Mouse (Mus musculus): Measurements from ENCODE around the gene Slfn8. TPM values are rescaled to one million over a fixed set of nuclear protein-coding genes. Genes with fewer than 3 reads are reported as not detected.
"Not testable (repeated sequence)": the region's sequence is repeated elsewhere in the genome, so short reads cannot be mapped to it uniquely, and the experiment has no call there.

Slfn8 gene
- polyA plus RNA-seq, 1 experiment from 2014 or later, result 0.39 TPM

DNA sequence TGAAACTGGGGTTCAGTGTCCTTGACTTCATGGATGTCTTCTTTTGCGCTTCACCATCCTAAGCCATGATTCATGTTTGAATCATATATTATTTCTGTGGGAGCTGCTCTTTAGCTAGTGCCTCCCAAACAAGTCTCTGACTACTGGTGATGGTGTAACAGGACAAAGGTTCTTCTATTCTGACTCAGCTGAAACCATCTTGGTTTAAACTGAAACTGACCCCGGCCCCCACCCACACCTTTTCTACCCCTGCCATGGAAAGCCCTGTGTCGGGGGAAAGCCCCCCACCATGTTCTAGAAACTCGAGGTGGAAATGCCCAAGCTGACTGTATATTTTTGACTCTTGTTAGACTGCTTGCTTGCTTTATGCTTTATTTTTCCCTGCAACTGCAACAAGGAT, 23.3 kb upstream of the Slfn8 start:
- H3K4me3 ChIP-seq, result no peak overlapping the region
- H3K9me3 ChIP-seq, result no peaks in the 10 kb centered on the region
- peaks cover 9% of the 10 kb centered on the region for H3K27me3 ChIP-seq
- 75% methylated on average over 4 of the region's 4 CpGs for WGBS
- H3K9ac ChIP-seq, result no peak overlapping the region
- H3K4me1 ChIP-seq, result no peaks in the 10 kb centered on the region
- H3K4me2 ChIP-seq (replicated peaks), result no peak overlapping the region
- no peaks in the 10 kb centered on the region for H3K36me3 ChIP-seq
- no peak for ATAC-seq (ENCODE audit: low FRiP score, low read depth)
- no peak overlapping the region for H3K27ac ChIP-seq

DNA sequence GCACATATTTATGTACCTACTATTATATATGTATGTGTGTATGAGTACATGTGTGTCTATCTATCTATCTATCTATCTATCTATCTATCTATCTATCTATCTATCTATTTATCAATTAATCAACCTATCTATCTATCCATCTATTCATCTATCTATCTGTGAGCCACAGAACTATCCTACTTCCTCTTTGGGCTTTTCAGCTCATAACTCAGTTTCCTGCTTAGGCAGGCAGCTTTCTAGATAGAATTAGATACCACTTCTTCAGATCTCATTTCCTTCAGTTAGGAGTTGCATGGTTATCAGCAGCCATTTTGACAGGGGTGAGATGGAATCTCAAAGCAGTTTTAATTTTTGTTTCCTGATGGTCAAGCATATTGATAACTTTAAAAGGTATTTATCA, 20.4 kb upstream of the Slfn8 start:
- Histone ChIP-seq H3K9ac (no peak overlapping the region), H3K4me3 (no peak overlapping the region), H3K4me1 (no peaks in the 10 kb centered on the region), H3K4me2 (replicated peaks) (no peak overlapping the region), H3K27ac (no peak overlapping the region), H3K27me3 (peaks cover 9% of the 10 kb centered on the region), H3K9me3 (no peaks in the 10 kb centered on the region), H3K36me3 (no peaks in the 10 kb centered on the region)
- ATAC-seq (ENCODE audit: low FRiP score, low read depth), result no peak

DNA sequence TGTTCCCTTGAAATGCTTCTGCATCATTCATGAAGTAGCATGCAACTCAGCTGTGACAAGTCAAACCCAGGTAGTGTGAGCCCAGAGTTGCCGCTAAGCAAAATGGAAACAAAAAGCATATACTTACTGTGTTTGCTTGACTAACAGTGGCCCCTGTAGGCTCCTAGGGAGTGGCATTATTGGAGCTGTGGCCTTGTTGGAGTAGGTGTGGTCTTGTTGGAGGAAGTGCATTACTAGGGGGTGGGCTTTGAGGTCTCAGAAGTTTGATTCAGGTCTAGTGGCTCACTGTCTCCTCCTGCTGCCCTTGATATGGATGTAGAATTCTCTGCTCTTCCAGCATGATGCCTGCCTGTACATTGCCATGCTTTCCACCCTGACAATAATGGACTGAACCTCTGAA, 19.7 kb upstream of the Slfn8 start:
- Histone ChIP-seq H3K4me3 (no peak overlapping the region), H3K36me3 (no peaks in the 10 kb centered on the region), H3K4me1 (no peaks in the 10 kb centered on the region), H3K9me3 (no peaks in the 10 kb centered on the region), H3K27me3 (peaks cover 9% of the 10 kb centered on the region), H3K4me2 (replicated peaks) (peak overlapping the region; percentile 38; the same call in 1 of the 2 replicates), H3K9ac (no peak overlapping the region), H3K27ac (no peak overlapping the region)
- no peak for ATAC-seq (ENCODE audit: low FRiP score, low read depth)
- 33% methylated on average over 1 of the region's 1 CpGs for WGBS

DNA sequence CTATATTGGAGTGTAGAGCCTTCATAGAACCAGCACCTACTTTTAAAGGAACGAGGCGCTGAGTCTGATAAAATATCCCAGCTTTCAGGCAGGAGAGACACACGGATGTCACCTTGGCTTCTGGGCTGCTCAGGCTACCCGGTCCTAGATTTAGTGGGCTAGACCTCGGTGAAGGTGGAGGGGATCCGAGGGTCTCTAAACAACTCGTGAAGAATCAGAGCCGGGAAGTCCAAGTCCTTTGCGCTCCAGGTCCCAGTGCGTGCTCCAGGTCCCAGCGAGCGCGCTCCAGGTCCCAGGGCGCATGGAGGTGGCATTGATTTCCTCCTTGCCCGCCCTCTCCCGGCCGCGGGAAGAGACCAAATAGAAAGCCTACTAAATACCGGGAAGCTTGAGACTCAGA, 19.2 kb upstream of the Slfn8 start:
- H3K4me3 ChIP-seq, result 0 out of 2 replicates have a peak overlapping the region, but pooled peaks have one; percentile 7
- peaks cover 9% of the 10 kb centered on the region for H3K27me3 ChIP-seq
- no peaks in the 10 kb centered on the region for H3K9me3 ChIP-seq
- H3K27ac ChIP-seq, result no peak overlapping the region
- no peak overlapping the region for H3K9ac ChIP-seq
- H3K4me1 ChIP-seq, result no peaks in the 10 kb centered on the region
- peak overlapping the region; percentile 38 for H3K4me2 ChIP-seq (replicated peaks)
- WGBS, result 18% methylated on average over 19 of the region's 19 CpGs
- ATAC-seq (ENCODE audit: low FRiP score, low read depth), result no peak
- no peaks in the 10 kb centered on the region for H3K36me3 ChIP-seq

DNA sequence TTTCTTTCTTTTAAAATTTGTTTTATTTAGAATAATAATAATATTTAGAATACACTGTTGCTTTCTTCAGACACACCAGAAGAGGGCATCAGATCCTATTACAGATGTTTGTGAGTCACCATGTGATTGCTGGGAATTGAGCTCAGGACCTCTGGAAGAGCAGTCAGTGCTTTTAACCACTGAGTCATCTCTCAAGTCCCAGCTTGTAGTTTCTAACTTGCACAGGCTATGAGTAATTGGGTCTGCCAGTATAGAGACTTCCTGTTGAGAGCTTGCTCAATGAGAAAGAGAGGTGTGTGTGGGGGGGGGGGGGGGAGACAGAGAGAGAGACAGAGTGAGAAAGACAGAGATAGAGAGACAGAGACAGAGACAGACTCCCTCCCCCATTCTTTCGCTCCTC, 18.5 kb upstream of the Slfn8 start:
- H3K4me2 ChIP-seq (replicated peaks), result no peak overlapping the region
- no peaks in the 10 kb centered on the region for H3K4me1 ChIP-seq
- H3K9me3 ChIP-seq, result no peaks in the 10 kb centered on the region
- H3K36me3 ChIP-seq, result no peaks in the 10 kb centered on the region
- 50% methylated on average over 1 of the region's 1 CpGs for whole genome bisulfite sequencing
- H3K27me3 ChIP-seq, result peaks cover 9% of the 10 kb centered on the region
- H3K4me3 ChIP-seq, result no peak overlapping the region
- no peak overlapping the region for H3K27ac ChIP-seq
- ATAC-seq (ENCODE audit: low FRiP score, low read depth), result no peak
- H3K9ac ChIP-seq, result no peak overlapping the region

DNA sequence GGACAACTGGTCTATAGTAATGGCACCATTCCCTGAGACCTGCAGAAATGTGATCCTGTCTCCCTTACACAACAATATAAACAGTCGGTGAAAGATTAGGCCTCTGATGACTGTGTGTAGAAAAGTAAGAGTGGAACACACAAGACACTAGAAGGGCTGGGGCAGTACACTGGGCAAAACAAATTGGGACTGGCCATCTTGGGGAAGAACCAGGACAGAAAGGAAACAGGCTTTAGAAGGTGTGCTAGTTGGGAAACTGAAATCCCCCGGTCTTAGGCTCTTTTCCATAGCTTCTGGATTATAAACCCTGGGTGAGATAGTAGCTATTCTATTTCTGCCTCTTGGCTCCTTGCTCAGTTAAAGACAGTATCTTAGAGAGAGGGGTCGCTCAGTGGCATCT, 18.1 kb upstream of the Slfn8 start:
- ATAC-seq (ENCODE audit: low FRiP score, low read depth); H3K27ac ChIP-seq; H3K9me3 ChIP-seq; H3K9ac ChIP-seq; H3K4me1 ChIP-seq; H3K36me3 ChIP-seq; H3K4me2 ChIP-seq (replicated peaks); H3K4me3 ChIP-seq; H3K27me3 ChIP-seq: not testable (repeated sequence)
- WGBS, result 72% methylated on average over 3 of the region's 3 CpGs

DNA sequence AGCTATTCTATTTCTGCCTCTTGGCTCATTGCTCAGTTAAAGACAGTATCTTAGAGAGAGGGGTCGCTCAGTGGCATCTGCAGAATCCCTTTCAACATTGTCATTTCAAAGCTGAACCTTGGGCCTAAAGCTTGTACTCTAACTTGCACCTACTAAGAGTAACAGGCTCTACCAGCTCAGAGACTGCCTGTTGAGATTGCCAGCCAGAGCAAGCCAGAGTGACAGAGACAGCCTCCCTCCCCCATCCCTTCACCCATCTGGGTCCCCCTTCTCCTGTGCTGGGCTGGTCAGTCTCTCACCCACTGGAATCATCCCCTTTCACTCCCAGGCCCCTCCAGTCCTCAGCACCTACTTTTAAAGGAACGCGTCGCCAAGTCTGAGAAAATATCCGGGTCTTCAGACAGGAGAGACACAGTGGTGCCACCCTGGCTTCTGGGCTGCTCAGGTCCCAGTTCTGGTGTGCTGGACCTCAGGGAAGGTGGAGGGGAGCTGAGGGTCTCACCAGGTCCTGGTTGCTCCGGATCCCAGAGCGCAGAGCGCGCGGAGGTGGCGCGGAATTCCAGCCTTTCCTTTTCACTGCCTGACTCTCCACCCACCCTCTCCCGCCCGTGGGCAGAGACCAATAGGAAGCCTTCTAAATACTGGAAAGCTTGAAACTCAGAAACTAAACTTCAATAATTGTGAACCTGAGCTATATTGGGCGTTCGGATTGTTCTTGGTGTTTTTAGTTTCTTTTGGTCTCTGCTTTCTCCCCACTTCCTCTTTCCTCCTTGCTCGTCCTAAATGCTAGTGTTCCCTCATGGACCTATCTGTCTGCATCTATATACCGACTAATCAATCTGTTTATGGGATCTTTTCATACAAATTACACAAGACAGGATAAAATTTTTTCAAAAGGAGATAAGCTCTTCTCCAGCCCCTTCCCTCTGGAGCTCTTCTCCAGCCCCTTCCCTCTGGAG, 770 bp downstream of the Slfn8 start:
- H3K4me2 ChIP-seq (replicated peaks); H3K9ac ChIP-seq; H3K9me3 ChIP-seq; H3K4me3 ChIP-seq; H3K4me1 ChIP-seq; H3K27me3 ChIP-seq; H3K27ac ChIP-seq; H3K36me3 ChIP-seq; ATAC-seq (ENCODE audit: low FRiP score, low read depth): not testable (repeated sequence)
- WGBS, result 79% methylated on average over 18 of the region's 18 CpGs

DNA sequence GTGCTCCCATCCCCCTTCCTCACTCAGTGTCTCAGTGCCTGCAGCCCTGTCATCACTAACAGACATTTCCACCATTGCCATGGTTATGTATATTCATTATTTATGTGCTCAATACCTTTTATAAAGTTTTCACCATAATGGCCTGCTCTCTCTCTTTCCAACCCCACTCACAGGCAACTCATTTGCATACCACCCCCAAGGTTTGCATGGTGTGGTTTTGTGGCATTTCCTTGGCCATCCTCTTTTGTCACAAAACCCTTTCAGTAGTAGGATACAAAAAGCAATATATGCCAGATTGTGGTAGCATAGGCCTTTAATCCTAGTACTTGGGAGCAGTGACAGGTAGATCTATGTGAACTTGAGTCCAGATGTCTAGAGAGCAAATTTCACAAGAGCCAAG, 4.5 kb downstream of the Slfn8 start:
- Histone ChIP-seq H3K27ac (no peak overlapping the region), H3K27me3 (no peaks in the 10 kb centered on the region), H3K36me3 (no peaks in the 10 kb centered on the region), H3K9ac (no peak overlapping the region), H3K4me1 (no peaks in the 10 kb centered on the region), H3K9me3 (no peaks in the 10 kb centered on the region), H3K4me3 (no peak overlapping the region), H3K4me2 (replicated peaks) (no peak overlapping the region)
- no peak for ATAC-seq (ENCODE audit: low FRiP score, low read depth)

DNA sequence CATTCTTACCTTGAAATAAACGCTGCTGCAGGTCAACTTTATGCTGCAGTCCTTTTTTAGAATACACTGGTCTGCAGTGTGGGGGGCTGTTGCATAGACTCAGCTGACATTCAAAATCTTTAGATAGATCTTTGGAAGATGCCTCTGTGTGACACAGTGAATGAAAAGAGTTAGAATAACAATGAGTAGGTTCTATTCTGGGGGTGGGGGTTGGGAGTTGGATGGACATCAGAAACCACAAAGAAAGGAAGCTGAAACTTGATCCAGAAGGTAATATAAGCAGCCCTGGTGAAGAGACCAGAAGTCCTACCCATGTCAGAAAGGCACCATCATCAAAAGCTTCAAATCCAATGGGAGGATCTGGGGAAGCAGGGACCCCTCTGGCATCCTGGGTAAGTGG, 7.3 kb downstream of the Slfn8 start:
- 83% methylated on average over 1 of the region's 1 CpGs for WGBS
- H3K36me3 ChIP-seq, result no peaks in the 10 kb centered on the region
- H3K27me3 ChIP-seq, result no peaks in the 10 kb centered on the region
- no peak for ATAC-seq (ENCODE audit: low FRiP score, low read depth)
- no peak overlapping the region for H3K9ac ChIP-seq
- no peak overlapping the region for H3K4me2 ChIP-seq (replicated peaks)
- H3K9me3 ChIP-seq, result no peaks in the 10 kb centered on the region
- no peak overlapping the region for H3K4me3 ChIP-seq
- H3K27ac ChIP-seq, result no peak overlapping the region
- H3K4me1 ChIP-seq, result no peaks in the 10 kb centered on the region

DNA sequence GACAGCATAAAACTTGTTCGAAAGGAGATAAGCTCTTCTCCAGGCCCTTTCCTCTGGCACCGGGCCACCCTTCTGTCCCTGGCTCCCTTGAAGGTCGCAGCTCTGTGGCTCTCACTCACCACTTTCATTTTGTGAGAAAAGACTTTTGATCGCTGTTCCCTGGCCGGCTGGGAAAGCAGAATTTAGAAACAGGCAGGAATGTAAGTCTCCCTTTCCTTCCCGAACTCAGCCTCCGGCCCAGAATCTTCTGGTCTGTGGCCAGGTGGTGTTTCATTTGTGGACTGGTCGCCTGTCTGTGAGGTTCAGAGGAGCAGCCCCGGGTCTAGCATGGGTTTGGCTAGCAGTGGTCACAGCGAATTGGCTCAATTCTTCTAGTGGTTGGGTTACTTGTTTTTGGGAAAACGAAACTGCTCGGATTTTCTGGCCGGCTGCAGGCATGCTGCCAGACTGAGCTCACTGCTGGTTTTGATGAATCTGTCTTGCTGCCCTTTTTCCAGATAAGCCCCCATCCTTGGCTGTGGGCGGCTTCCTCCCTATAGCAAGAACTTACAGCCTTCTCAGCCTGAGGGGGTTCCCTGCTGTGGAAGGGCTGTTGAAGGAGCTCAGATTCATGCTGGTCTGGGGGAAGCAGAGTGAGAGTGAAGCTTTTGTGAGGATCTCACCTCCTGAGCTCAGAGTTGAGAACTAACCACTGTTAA, 29.0 kb downstream of the Slfn8 start, which contains the start of gene Slfn9:
Gene Slfn9, minus strand, starts transcription at position 362 of the 698 bp plus-strand sequence.
- no peaks in the 10 kb centered on the region for H3K27me3 ChIP-seq
- peaks cover 3% of the 10 kb centered on the region; the same call in 1 of the 2 replicates for H3K36me3 ChIP-seq
- H3K27ac ChIP-seq, result peak within 1 kb of the TSS; percentile 44; the same call in 1 of the 2 replicates
- peak within 1 kb of the TSS; percentile 53 for H3K4me3 ChIP-seq
- no peaks in the 10 kb centered on the region for H3K9me3 ChIP-seq
- ATAC-seq (ENCODE audit: low FRiP score, low read depth), result no peak
- 3% methylated on average over 14 of the region's 14 CpGs for WGBS
- H3K4me1 ChIP-seq, result peaks cover 19% of the 10 kb centered on the region
- peak within 1 kb of the TSS; percentile 67 for H3K9ac ChIP-seq
- peak within 1 kb of the TSS; percentile 87 for H3K4me2 ChIP-seq (replicated peaks)

DNA sequence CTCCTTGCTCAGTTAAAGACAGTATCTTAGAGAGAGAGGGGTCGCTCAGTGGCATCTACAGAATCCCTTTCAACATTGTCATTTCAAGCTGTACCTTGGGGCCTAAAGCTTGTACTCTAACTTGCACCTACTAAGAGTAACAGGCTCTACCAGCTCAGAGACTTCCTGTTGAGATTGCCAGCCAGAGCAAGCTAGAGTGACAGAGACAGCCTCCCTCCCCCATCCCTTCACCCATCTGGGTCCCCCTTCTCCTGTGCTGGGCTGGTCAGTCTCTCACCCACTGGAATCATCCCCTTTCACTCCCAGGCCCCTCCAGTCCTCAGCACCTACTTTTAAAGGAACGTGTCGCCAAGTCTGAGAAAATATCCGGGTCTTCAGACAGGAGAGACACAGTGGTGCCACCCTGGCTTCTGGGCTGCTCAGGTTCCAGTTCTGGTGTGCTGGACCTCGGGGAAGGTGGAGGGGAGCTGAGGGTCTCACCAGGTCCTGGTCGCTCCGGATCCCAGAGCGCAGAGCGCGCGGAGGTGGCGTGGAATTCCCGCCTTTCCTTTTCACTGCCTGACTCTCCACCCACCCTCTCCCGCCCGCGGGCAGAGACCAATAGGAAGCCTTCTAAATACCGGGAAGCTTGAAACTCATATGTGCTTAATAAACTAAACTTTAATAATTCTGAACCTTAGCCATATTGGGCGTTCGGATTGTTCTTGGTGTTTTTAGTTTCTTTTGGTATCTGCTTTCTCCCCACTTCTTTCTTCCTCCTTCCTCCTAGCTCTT, 29.8 kb downstream of the Slfn8 start:
- ATAC-seq (ENCODE audit: low FRiP score, low read depth), result peak; percentile 79
- Histone ChIP-seq H3K36me3 (peaks cover 11% of the 10 kb centered on the region), H3K4me2 (replicated peaks) (peak overlapping the region; percentile 87), H3K9ac (peak overlapping the region; percentile 67), H3K4me1 (peaks cover 19% of the 10 kb centered on the region), H3K4me3 (peak overlapping the region; percentile 53)
- not testable (repeated sequence) for H3K9me3 ChIP-seq, H3K27me3 ChIP-seq, H3K27ac ChIP-seq
- WGBS, result 16% methylated on average over 19 of the region's 19 CpGs

DNA sequence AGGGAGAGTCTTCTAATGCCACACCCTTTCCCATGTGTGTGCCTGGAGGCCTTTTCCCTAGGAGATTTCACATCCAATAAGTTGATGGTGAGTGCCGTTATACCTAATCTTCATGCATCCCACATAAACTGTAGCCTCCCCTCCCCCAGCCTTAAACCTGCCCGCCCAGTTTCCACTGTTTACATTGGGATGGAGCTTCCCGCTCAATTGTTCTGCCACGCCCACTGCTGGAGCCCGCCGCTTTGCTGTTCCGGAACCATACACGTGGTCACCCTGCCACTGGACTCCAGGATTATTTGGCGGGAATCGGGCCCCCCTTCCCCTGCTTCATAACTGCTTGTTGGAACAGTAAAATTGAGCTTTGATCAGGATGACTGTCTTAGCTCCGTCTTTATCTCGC, 31.3 kb downstream of the Slfn8 start:
- no peak for ATAC-seq (ENCODE audit: low FRiP score, low read depth)
- peaks cover 24% of the 10 kb centered on the region for H3K36me3 ChIP-seq
- H3K27me3 ChIP-seq, result no peaks in the 10 kb centered on the region
- no peak overlapping the region for H3K27ac ChIP-seq
- 0 out of 2 replicates have a peak, but pooled peaks cover 5% of the 10 kb centered on the region for H3K9me3 ChIP-seq
- H3K4me1 ChIP-seq, result peaks cover 19% of the 10 kb centered on the region
- H3K4me2 ChIP-seq (replicated peaks), result peak overlapping the region; percentile 87
- H3K9ac ChIP-seq, result no peak overlapping the region
- H3K4me3 ChIP-seq, result peak overlapping the region; percentile 53; the same call in 1 of the 2 replicates
- 37% methylated on average over 12 of the region's 12 CpGs for WGBS
